Mouse (Mus musculus): Measurements from ENCODE around the gene Bbof1. TPM values are rescaled to one million over a fixed set of nuclear protein-coding genes. Genes with fewer than 3 reads are reported as not detected.

Bbof1 gene
- total RNA-seq, 4 experiments from 2014 or later: 0.92 to 2.3 (median 1.4) TPM

- peak; percentile 54 for DNase-seq (ENCODE audit: low spot score)
Measured at GRCm38 (mm10) chr12:84468701-84469100, 59.8 kb downstream of the Bbof1 start.

GRCm38 (mm10) chr12:84478937-84479336 is 70.1 kb downstream of the Bbof1 start:
- DNase-seq (ENCODE audit: low spot score): no peak

GRCm38 (mm10) chr12:84481251-84481650 is 72.4 kb downstream of the Bbof1 start:
- no peak for DNase-seq (ENCODE audit: low spot score)

GRCm38 (mm10) chr12:84482778-84483585 is 74.1 kb downstream of the Bbof1 start:
- DNase-seq (ENCODE audit: low spot score): no peak

GRCm38 (mm10) chr12:84487324-84488056 is 78.6 kb downstream of the Bbof1 start:
- DNase-seq (ENCODE audit: low spot score): peak; percentile 24

Other genes starting within 250 kb of the Bbof1 start
- gene Elmsan1, start 190.2 kb upstream of the Bbof1 start, total RNA-seq (2022): 10 to 100 TPM; 13.1 to 17.5 (median 14.5) TPM
- 100 to 1,000 TPM; 216 to 264 (median 243) TPM for gene Ptgr2, start 123.8 kb upstream of the Bbof1 start, total RNA-seq (2022)
- 10 to 100 TPM; 18.9 to 20.2 (median 19.5) TPM for gene Zfp410, start 92.2 kb upstream of the Bbof1 start, total RNA-seq (2022)
- 100 to 1,000 TPM in 2 of 4 experiments, 10 to 100 TPM in 2; 99.6 to 103 (median 101) TPM for gene Coq6, start 47.4 kb upstream of the Bbof1 start, total RNA-seq (2022)
- gene Fam161b, start 47.2 kb upstream of the Bbof1 start, total RNA-seq (2022): 10 to 100 TPM in 3 of 4 experiments, 1 to 10 TPM in 1; 9.8 to 13.2 (median 11.0) TPM
- gene Entpd5, start within 50 bp of the Bbof1 start, total RNA-seq (2022): 100 to 1,000 TPM in 1 of 4 experiments, 10 to 100 TPM in 3; 69.5 to 108 (median 85.9) TPM
- gene Rnf113a2, start 8.1 kb downstream of the Bbof1 start, total RNA-seq (2022): 10 to 100 TPM in 2 of 4 experiments, 1 to 10 TPM in 2; 9.4 to 12.7 (median 11.1) TPM
- 100 to 1,000 TPM; 220 to 268 (median 246) TPM for gene Aldh6a1, start 41.9 kb downstream of the Bbof1 start, total RNA-seq (2022)
- gene Lin52, start 42.4 kb downstream of the Bbof1 start, total RNA-seq (2022): 10 to 100 TPM; 11.2 to 13.4 (median 12.9) TPM
- gene Vsx2, start 160.7 kb downstream of the Bbof1 start, total RNA-seq (2022): not detected
- 1 to 10 TPM; 4.8 to 6.5 (median 6.0) TPM for gene Abcd4, start 208.3 kb downstream of the Bbof1 start, total RNA-seq (2022)
- not detected for gene Vrtn, start 231.9 kb downstream of the Bbof1 start, total RNA-seq (2022)